Mouse (Mus musculus) liver, adult 2 months (tissue): ENCODE data around the gene Ror1. TPM values are rescaled to one million over a fixed set of nuclear protein-coding genes. Genes with fewer than 3 reads are reported as not detected.
A peak's percentile ranks its signal among the peaks of the same experiment; 100 is the strongest.

Experiments
- DNase-seq: peaks from one replicate; pipeline ENCODE4 v3.0.0-alpha.2; 2011; ENCODE audit warnings: low read depth, low spot score; ENCODE audit errors: extremely low read depth
- H3K27ac ChIP-seq: fragments of 200-500 bp; replicated peaks from 2 replicates; pipeline ENCODE4 v1.5.1; 2012; ENCODE audit warnings: low read depth, mild to moderate bottlenecking, control low read depth, inconsistent platforms, low read length; ENCODE audit not compliant: insufficient read depth
- H3K27me3 ChIP-seq: fragments of 200-500 bp; 2 replicates; pipeline ENCODE4 v1.6.1; 2012; ENCODE audit warnings: mild to moderate bottlenecking, moderate library complexity, low read length, inconsistent platforms; ENCODE audit not compliant: control insufficient read depth, insufficient read depth
- H3K36me3 ChIP-seq: fragments of 200-500 bp; 2 replicates; pipeline ENCODE4 v1.6.1; 2012; ENCODE audit warnings: low read length, inconsistent platforms; ENCODE audit not compliant: control insufficient read depth, insufficient read depth
- H3K4me1 ChIP-seq: fragments of 200-500 bp; 2 replicates; pipeline ENCODE4 v1.6.1; 2011; ENCODE audit warnings: low read length; ENCODE audit not compliant: control insufficient read depth, insufficient read depth
- H3K4me3 ChIP-seq: fragments of 200-500 bp; 2 replicates; pipeline ENCODE4 v1.5.1; 2011; ENCODE audit warnings: low read depth, mild to moderate bottlenecking, control low read depth, low read length, moderate library complexity; ENCODE audit not compliant: insufficient read depth
- H3K79me2 ChIP-seq: fragments of 200-500 bp; 2 replicates; pipeline ENCODE4 v1.6.1; 2012; ENCODE audit warnings: inconsistent platforms, mild to moderate bottlenecking, low read length, moderate library complexity; ENCODE audit not compliant: control insufficient read depth, insufficient read depth
- H3K9ac ChIP-seq: fragments of 200-500 bp; 2 replicates; pipeline ENCODE4 v1.6.1; 2012; ENCODE audit warnings: low read depth, mild to moderate bottlenecking, control low read depth, inconsistent platforms, low read length
- CTCF ChIP-seq: fragments of 200-500 bp; IDR thresholded peaks from 2 replicates; pipeline ENCODE4 v1.5.1; 2011; ENCODE audit warnings: low read depth, low read length, control low read depth
- POLR2A ChIP-seq: fragments of 200-500 bp; IDR thresholded peaks from 2 replicates; pipeline ENCODE4 v1.6.1; 2011; ENCODE audit warnings: low read length, control low read depth; ENCODE audit not compliant: insufficient read depth; ENCODE audit errors: extremely low read depth
- WGBS: fragments of 180-500 bp; shearing (Covaris S2); methylation state at CpG from one replicate; pipeline ENCODE4 v1.1.7; 2018; 5-methylcytosine and 5-hydroxymethylcytosine counted together
- polyA plus RNA-seq: library from polyadenylated mRNA; depleted of rRNA; stranded (reverse); fragments of >200 nt; gene quantifications from 2 replicates; pipeline ENCODE4 v1.2.3, GENCODE M21; 2012
- total RNA-seq: library from RNA; depleted of rRNA; stranded (reverse); fragments of >200 nt; gene quantifications from 2 replicates; pipeline ENCODE4 v1.2.3, GENCODE M21; 2014

Gene Ror1
- total and polyA plus RNA-seq, 2 experiments = 0.56 to 1.4 TPM

DNA sequence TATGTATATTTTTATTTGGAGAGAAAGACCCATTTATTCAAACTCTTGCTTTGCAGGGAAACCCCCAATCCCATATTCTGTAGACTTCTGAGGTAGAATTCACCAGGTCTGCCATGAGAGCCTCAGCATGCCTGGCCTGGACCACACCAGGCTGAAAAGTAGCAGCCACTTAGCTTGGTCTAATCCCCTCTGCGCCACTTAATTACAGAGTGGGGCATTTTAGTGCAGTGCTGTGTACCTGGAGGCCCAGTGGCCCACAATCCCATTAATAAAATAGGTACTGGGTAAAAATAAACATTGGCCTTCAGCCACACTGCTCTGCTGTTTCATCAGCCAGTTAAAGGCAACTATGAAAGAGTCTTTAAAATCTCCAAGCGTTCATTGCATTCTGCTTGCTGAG, 239.6 kb downstream of the Ror1 start:
- Histone ChIP-seq H3K36me3 (no peaks in the 10 kb centered on the region), H3K27me3 (no peaks in the 10 kb centered on the region), H3K4me1 (0 out of 2 replicates have a peak, but pooled peaks cover 2% of the 10 kb centered on the region), H3K9ac (no peak overlapping the region), H3K4me3 (no peak overlapping the region), H3K79me2 (no peaks in the 10 kb centered on the region), H3K27ac (no peak overlapping the region)
- DNase-seq = peak; percentile 37
- TF ChIP-seq CTCF (no peak), POLR2A (no peak)
- WGBS = 54% methylated on average over 2 of the region's 2 CpGs

DNA sequence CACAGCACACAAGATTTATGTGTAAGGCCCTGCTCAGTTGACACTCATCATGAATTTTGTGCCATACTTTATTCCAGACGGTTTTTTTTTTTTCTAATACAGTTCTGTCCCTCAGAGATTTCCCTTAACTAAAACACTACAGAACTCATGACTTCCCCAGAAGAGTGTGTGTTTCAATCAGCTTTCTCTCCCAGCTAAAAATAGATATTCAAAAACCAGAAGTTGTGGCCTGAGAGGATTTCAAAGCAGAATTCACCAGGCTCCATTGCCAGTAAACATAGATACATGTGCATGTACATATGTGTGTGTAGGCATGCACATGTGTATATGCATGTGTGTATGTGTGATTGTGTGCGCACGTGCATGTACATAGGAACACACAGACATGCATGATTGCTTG, 252.2 kb downstream of the Ror1 start:
- H3K36me3 ChIP-seq = no peaks in the 10 kb centered on the region
- H3K4me1 ChIP-seq = peaks cover 7% of the 10 kb centered on the region
- DNase-seq = no peak
- H3K79me2 ChIP-seq = no peaks in the 10 kb centered on the region
- no peak overlapping the region for H3K4me3 ChIP-seq
- TF ChIP-seq CTCF = no peak
- no peak for TF ChIP-seq POLR2A
- H3K9ac ChIP-seq = no peak overlapping the region
- H3K27me3 ChIP-seq = no peaks in the 10 kb centered on the region
- WGBS = 90% methylated on average over 3 of the region's 3 CpGs
- no peak overlapping the region for H3K27ac ChIP-seq

DNA sequence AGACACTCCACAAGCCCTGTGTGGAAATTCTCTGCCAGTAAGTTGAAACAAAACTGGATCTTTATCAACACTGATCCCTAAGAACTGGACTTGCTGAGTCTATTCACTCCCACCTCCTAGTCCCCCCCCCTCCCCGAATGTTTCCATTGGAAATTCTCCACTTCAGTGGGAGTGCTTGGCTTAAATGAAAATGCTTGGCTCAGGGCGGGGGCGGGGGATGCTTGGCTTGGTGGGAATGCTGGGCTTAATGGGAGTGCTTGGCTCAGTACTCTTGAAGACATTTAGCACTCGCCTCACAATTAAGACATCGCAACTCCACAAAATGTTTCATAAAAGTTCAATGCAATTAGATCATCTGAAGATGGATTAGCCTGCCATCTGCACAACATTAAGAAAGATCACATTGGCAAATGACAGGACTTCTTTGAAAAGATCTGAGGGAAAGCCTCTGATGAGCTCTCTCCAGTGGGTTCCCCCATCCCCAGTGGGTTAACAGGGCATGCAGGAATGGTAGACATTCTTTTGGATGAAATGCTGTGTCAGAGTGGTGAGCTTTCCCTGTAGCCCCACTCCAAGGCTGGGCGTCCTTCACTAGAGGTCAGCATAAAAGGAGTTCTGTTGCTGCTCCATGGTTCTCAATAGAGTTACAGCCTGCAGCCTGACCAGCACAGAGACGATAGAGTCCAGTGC, 254.7 kb downstream of the Ror1 start:
- H3K4me3 ChIP-seq = no peak overlapping the region
- H3K27ac ChIP-seq = no peak overlapping the region
- H3K9ac ChIP-seq = no peak overlapping the region
- no peaks in the 10 kb centered on the region for H3K36me3 ChIP-seq
- TF ChIP-seq CTCF (no peak), POLR2A (no peak)
- DNase-seq = no peak
- 84% methylated on average over 7 of the region's 7 CpGs for WGBS
- H3K4me1 ChIP-seq = peaks cover 7% of the 10 kb centered on the region
- no peaks in the 10 kb centered on the region for H3K79me2 ChIP-seq
- no peaks in the 10 kb centered on the region for H3K27me3 ChIP-seq

DNA sequence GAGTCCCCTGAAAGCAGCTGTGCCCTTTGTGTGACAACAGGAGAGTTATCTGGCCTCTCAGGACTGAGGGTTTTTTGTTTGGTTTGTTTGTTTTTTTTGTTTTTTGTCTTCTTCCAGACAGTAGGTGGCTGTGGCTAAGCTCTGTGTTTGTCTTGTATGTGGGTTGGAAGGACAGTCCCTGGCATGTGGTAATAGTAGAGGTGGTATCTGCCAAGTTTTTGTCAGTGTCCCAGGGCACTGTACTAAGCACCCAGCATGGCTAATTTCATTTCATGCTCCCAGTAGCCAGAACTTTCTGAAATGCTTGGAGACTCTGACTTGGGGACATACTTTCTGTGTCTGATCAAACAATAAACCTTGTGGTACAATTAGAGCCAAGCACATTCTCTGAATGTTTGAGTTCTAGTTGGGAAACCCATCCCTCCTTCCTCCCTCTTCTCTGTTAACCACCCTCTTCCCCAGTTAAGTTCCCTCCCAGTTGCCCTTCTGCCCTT, 256.3 kb downstream of the Ror1 start:
- no peaks in the 10 kb centered on the region for H3K27me3 ChIP-seq
- TF ChIP-seq POLR2A = no peak
- no peak for TF ChIP-seq CTCF
- H3K27ac ChIP-seq = peak overlapping the region; percentile 40
- DNase-seq = peak; percentile 96
- H3K4me3 ChIP-seq = no peak overlapping the region
- H3K36me3 ChIP-seq = no peaks in the 10 kb centered on the region
- no peaks in the 10 kb centered on the region for H3K79me2 ChIP-seq
- H3K4me1 ChIP-seq = peaks cover 7% of the 10 kb centered on the region
- no peak overlapping the region for H3K9ac ChIP-seq

DNA sequence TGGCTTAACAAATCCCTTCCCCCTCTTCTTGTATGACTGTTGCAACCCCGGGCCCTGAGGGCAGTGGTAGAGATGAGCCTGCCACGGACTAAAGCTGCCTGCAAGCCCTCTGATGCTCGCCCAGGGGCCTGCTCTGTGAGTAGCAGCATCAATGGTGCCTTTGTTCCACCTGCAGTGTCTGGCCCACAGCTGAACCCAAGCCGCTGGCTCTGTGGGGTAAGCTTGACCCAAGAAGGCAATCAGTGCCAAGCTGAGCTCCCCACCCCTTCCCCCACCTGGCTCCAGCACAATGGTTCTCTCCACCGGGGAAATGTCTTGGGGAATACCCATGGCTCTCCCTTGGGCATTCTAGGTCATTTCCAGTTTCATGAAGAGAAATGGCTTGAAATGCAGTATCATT, 260.0 kb downstream of the Ror1 start:
- no peak overlapping the region for H3K4me3 ChIP-seq
- H3K27ac ChIP-seq = no peak overlapping the region
- peaks cover 7% of the 10 kb centered on the region for H3K4me1 ChIP-seq
- H3K36me3 ChIP-seq = no peaks in the 10 kb centered on the region
- no peaks in the 10 kb centered on the region for H3K79me2 ChIP-seq
- no peak for TF ChIP-seq POLR2A
- H3K27me3 ChIP-seq = no peaks in the 10 kb centered on the region
- 84% methylated on average over 5 of the region's 5 CpGs for WGBS
- H3K9ac ChIP-seq = no peak overlapping the region
- DNase-seq = no peak

DNA sequence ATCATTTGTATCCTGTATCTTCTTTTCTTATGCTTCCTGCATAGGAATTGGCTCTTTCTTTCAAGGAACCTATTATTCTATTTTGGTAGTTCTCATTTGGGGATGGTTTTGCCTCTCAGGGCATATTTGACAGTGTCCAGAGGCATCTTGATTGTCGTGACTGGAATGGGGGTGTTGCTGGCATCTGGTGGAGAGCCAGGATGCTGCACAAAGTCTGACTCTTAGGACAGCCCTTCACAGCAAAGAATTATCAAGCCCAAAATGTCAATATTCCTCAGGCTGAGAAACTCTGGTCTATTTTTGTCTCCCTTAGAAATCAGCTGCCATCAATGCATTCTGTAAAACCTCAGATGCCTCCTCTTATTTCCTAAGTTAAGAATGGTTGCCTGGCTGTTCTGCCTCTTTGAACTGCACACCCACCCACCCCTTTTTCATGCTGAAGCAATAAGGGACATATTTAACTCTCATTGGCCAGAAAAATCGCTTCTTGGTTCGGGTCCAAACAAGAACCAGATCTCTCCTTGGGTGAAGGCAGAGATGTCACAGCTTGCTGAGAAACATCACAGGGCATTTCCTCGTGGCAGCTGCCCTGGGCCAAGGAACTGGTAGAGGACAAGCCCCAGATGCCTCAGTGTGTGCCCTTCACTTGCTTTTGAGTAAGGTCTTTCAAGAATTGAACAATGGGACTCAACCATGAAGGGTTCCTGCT, 262.4 kb downstream of the Ror1 start:
- Histone ChIP-seq H3K79me2 (no peaks in the 10 kb centered on the region), H3K9ac (no peak overlapping the region), H3K4me1 (no peaks in the 10 kb centered on the region), H3K27ac (no peak overlapping the region), H3K4me3 (no peak overlapping the region), H3K36me3 (no peaks in the 10 kb centered on the region), H3K27me3 (no peaks in the 10 kb centered on the region)
- DNase-seq = no peak
- TF ChIP-seq CTCF (no peak), POLR2A (no peak)
- 80% methylated on average over 4 of the region's 4 CpGs for WGBS
